Mouse (Mus musculus): Measurements from ENCODE around the gene Cyp2w1. TPM values are rescaled to one million over a fixed set of nuclear protein-coding genes. Genes with fewer than 3 reads are reported as not detected.

Cyp2w1 gene
- total RNA-seq (2014; rRNA removed) = not detected in 2 replicates
- polyA plus RNA-seq (2012; rRNA removed) = not detected in 2 replicates

- Histone ChIP-seq H3K4me1 (ENCODE audit: control insufficient read depth, insufficient read depth, low read length) (peaks cover 5% of the 10 kb centered on the region), H3K79me2 (ENCODE audit: control insufficient read depth, insufficient read depth, low read length) (no peaks in the 10 kb centered on the region), H3K27me3 (ENCODE audit: control insufficient read depth, insufficient read depth, low read length) (no peaks in the 10 kb centered on the region), H3K9ac (ENCODE audit: low read depth, low read length) (no peak within 1 kb of the TSS), H3K4me3 (ENCODE audit: insufficient read depth, low read depth, low read length) (no peak within 1 kb of the TSS), H3K36me3 (ENCODE audit: control insufficient read depth, insufficient read depth, low read length) (no peaks in the 10 kb centered on the region), H3K27ac (replicated peaks; ENCODE audit: insufficient read depth, low read depth, low read length) (no peak within 1 kb of the TSS)
- DNase-seq (ENCODE audit: extremely low read depth, low read depth, low spot score) = no peak
- 74% methylated on average over 6 of the region's 6 CpGs for WGBS
- TF ChIP-seq POLR2A (IDR thresholded peaks at IDR 0.05; ENCODE audit: extremely low read depth, insufficient read depth, low read length) (no peak), CTCF (IDR thresholded peaks at IDR 0.05; ENCODE audit: low read depth, low read length) (no peak)
These were observed at the start of gene Cyp2w1 for GRCm38 (mm10) chr5:139352317-139352716. Gene Cyp2w1 (plus strand): TSS chr5:139352617.

GRCm38 (mm10) chr5:139303646-139304061 is 48.8 kb upstream of the Cyp2w1 start:
- 77% methylated on average over 9 of the region's 9 CpGs for WGBS
- peaks cover 2% of the 10 kb centered on the region; the same call in 1 of the 2 replicates for H3K4me1 ChIP-seq (ENCODE audit: control insufficient read depth, insufficient read depth, low read length)
- no peaks in the 10 kb centered on the region for H3K36me3 ChIP-seq (ENCODE audit: control insufficient read depth, insufficient read depth, low read length)
- H3K4me3 ChIP-seq (ENCODE audit: insufficient read depth, low read depth, low read length) = no peak overlapping the region
- no peaks in the 10 kb centered on the region for H3K27me3 ChIP-seq (ENCODE audit: control insufficient read depth, insufficient read depth, low read length)
- TF ChIP-seq CTCF (IDR thresholded peaks at IDR 0.05; ENCODE audit: low read depth, low read length) = no peak
- TF ChIP-seq POLR2A (IDR thresholded peaks at IDR 0.05; ENCODE audit: extremely low read depth, insufficient read depth, low read length) = no peak
- no peak overlapping the region for H3K27ac ChIP-seq (replicated peaks; ENCODE audit: insufficient read depth, low read depth, low read length)
- H3K79me2 ChIP-seq (ENCODE audit: control insufficient read depth, insufficient read depth, low read length) = no peaks in the 10 kb centered on the region
- no peak overlapping the region for H3K9ac ChIP-seq (ENCODE audit: low read depth, low read length)
- DNase-seq (ENCODE audit: extremely low read depth, low read depth, low spot score) = no peak

- Histone ChIP-seq H3K4me1 (ENCODE audit: control insufficient read depth, insufficient read depth, low read length) (no peaks in the 10 kb centered on the region), H3K27ac (replicated peaks; ENCODE audit: insufficient read depth, low read depth, low read length) (no peak overlapping the region), H3K79me2 (ENCODE audit: control insufficient read depth, insufficient read depth, low read length) (no peaks in the 10 kb centered on the region), H3K27me3 (ENCODE audit: control insufficient read depth, insufficient read depth, low read length) (no peaks in the 10 kb centered on the region), H3K9ac (ENCODE audit: low read depth, low read length) (no peak overlapping the region), H3K4me3 (ENCODE audit: insufficient read depth, low read depth, low read length) (no peak overlapping the region), H3K36me3 (ENCODE audit: control insufficient read depth, insufficient read depth, low read length) (no peaks in the 10 kb centered on the region)
- TF ChIP-seq CTCF (IDR thresholded peaks at IDR 0.05; ENCODE audit: low read depth, low read length) (no peak), POLR2A (IDR thresholded peaks at IDR 0.05; ENCODE audit: extremely low read depth, insufficient read depth, low read length) (no peak)
- no peak for DNase-seq (ENCODE audit: extremely low read depth, low read depth, low spot score)
- WGBS = 84% methylated on average over 3 of the region's 3 CpGs
These were observed 42.5 kb upstream of the Cyp2w1 start for GRCm38 (mm10) chr5:139309946-139310345.

- Histone ChIP-seq H3K4me3 (ENCODE audit: insufficient read depth, low read depth, low read length) (no peak overlapping the region), H3K27me3 (ENCODE audit: control insufficient read depth, insufficient read depth, low read length) (no peaks in the 10 kb centered on the region), H3K27ac (replicated peaks; ENCODE audit: insufficient read depth, low read depth, low read length) (no peak overlapping the region), H3K36me3 (ENCODE audit: control insufficient read depth, insufficient read depth, low read length) (no peaks in the 10 kb centered on the region), H3K4me1 (ENCODE audit: control insufficient read depth, insufficient read depth, low read length) (no peaks in the 10 kb centered on the region), H3K79me2 (ENCODE audit: control insufficient read depth, insufficient read depth, low read length) (no peaks in the 10 kb centered on the region), H3K9ac (ENCODE audit: low read depth, low read length) (no peak overlapping the region)
- 92% methylated on average over 4 of the region's 4 CpGs for WGBS
- DNase-seq (ENCODE audit: extremely low read depth, low read depth, low spot score) = no peak
- TF ChIP-seq CTCF (IDR thresholded peaks at IDR 0.05; ENCODE audit: low read depth, low read length) (no peak), POLR2A (IDR thresholded peaks at IDR 0.05; ENCODE audit: extremely low read depth, insufficient read depth, low read length) (no peak)
These were observed 41.9 kb upstream of the Cyp2w1 start for GRCm38 (mm10) chr5:139310477-139310876.

GRCm38 (mm10) chr5:139311822-139312221 is 40.6 kb upstream of the Cyp2w1 start:
- Histone ChIP-seq H3K27ac (replicated peaks; ENCODE audit: insufficient read depth, low read depth, low read length) (no peak overlapping the region), H3K27me3 (ENCODE audit: control insufficient read depth, insufficient read depth, low read length) (no peaks in the 10 kb centered on the region), H3K36me3 (ENCODE audit: control insufficient read depth, insufficient read depth, low read length) (no peaks in the 10 kb centered on the region), H3K79me2 (ENCODE audit: control insufficient read depth, insufficient read depth, low read length) (no peaks in the 10 kb centered on the region), H3K4me1 (ENCODE audit: control insufficient read depth, insufficient read depth, low read length) (no peaks in the 10 kb centered on the region), H3K4me3 (ENCODE audit: insufficient read depth, low read depth, low read length) (no peak overlapping the region), H3K9ac (ENCODE audit: low read depth, low read length) (no peak overlapping the region)
- TF ChIP-seq POLR2A (IDR thresholded peaks at IDR 0.05; ENCODE audit: extremely low read depth, insufficient read depth, low read length) (no peak), CTCF (IDR thresholded peaks at IDR 0.05; ENCODE audit: low read depth, low read length) (no peak)
- WGBS = 92% methylated on average over 9 of the region's 9 CpGs
- no peak for DNase-seq (ENCODE audit: extremely low read depth, low read depth, low spot score)

- H3K27me3 ChIP-seq (ENCODE audit: control insufficient read depth, insufficient read depth, low read length) = no peaks in the 10 kb centered on the region
- H3K79me2 ChIP-seq (ENCODE audit: control insufficient read depth, insufficient read depth, low read length) = no peaks in the 10 kb centered on the region
- no peak overlapping the region for H3K27ac ChIP-seq (replicated peaks; ENCODE audit: insufficient read depth, low read depth, low read length)
- no peak for DNase-seq (ENCODE audit: extremely low read depth, low read depth, low spot score)
- no peak for TF ChIP-seq POLR2A (IDR thresholded peaks at IDR 0.05; ENCODE audit: extremely low read depth, insufficient read depth, low read length)
- TF ChIP-seq CTCF (IDR thresholded peaks at IDR 0.05; ENCODE audit: low read depth, low read length) = no peak
- 78% methylated on average over 9 of the region's 9 CpGs for WGBS
- no peak overlapping the region for H3K9ac ChIP-seq (ENCODE audit: low read depth, low read length)
- no peak overlapping the region for H3K4me3 ChIP-seq (ENCODE audit: insufficient read depth, low read depth, low read length)
- H3K36me3 ChIP-seq (ENCODE audit: control insufficient read depth, insufficient read depth, low read length) = no peaks in the 10 kb centered on the region
- peaks cover 5% of the 10 kb centered on the region for H3K4me1 ChIP-seq (ENCODE audit: control insufficient read depth, insufficient read depth, low read length)
These were observed 38.9 kb upstream of the Cyp2w1 start for GRCm38 (mm10) chr5:139313536-139313935.

Measured in liver, adult 2 months (tissue).